Mouse (Mus musculus) embryonic facial prominence, embryonic 13.5 days (tissue): ENCODE data around the gene Tgds. TPM values are rescaled to one million over a fixed set of nuclear protein-coding genes. Genes with fewer than 3 reads are reported as not detected.
A peak's percentile ranks its signal among the peaks of the same experiment; 100 is the strongest.

Experiments used
- ATAC-seq: fragments of 200-750 bp; cut with Nextera tagmentation; 2 replicates; pipeline ENCODE4 v1.8.0; 2017; ENCODE audit warnings: low read depth; ENCODE audit not compliant: insufficient number of reproducible peaks, insufficient read depth, low FRiP score, low TSS enrichment
- H3K27ac ChIP-seq: fragments of 300-500 bp; sonication (generic); 2 replicates; pipeline ENCODE4 v1.5.1; 2015; ENCODE audit warnings: moderate library complexity, mild to moderate bottlenecking, inconsistent platforms
- H3K27me3 ChIP-seq: fragments of 300-500 bp; sonication (generic); 2 replicates; pipeline ENCODE4 v1.6.1; 2015; ENCODE audit warnings: mild to moderate bottlenecking, inconsistent platforms
- H3K36me3 ChIP-seq: fragments of 300-500 bp; sonication (generic); 2 replicates; pipeline ENCODE4 v1.6.1; 2015; ENCODE audit warnings: mild to moderate bottlenecking, inconsistent platforms
- H3K4me1 ChIP-seq: fragments of 300-500 bp; sonication (generic); 2 replicates; pipeline ENCODE4 v1.6.1; 2015; ENCODE audit warnings: inconsistent platforms
- H3K4me2 ChIP-seq: fragments of 300-500 bp; sonication (generic); 2 replicates; pipeline ENCODE4 v1.6.1; 2015; ENCODE audit warnings: moderate library complexity, mild to moderate bottlenecking, inconsistent platforms
- H3K4me3 ChIP-seq: fragments of 300-500 bp; sonication (generic); 2 replicates; pipeline ENCODE4 v1.5.1; 2015; ENCODE audit warnings: mild to moderate bottlenecking, inconsistent platforms
- H3K9ac ChIP-seq: fragments of 300-500 bp; sonication (generic); 2 replicates; pipeline ENCODE4 v1.6.1; 2015; ENCODE audit warnings: mild to moderate bottlenecking, inconsistent platforms
- H3K9me3 ChIP-seq: fragments of 300-500 bp; sonication (generic); 2 replicates; pipeline ENCODE4 v1.6.1; 2016; ENCODE audit warnings: inconsistent platforms
- WGBS: fragments of 180-500 bp; shearing (Covaris S2); methylation state at CpG from one replicate; pipeline ENCODE4 v1.1.7; 2015; ENCODE audit warnings: mixed read lengths; 5-methylcytosine and 5-hydroxymethylcytosine counted together
- polyA plus RNA-seq: library from polyadenylated mRNA; unstranded; fragments of >200 nt; fragmentation: Nextera tagmentation; extraction: Ambion mirVana; gene quantifications from 2 replicates; pipeline ENCODE4 v1.2.1, GENCODE M21; 2015

Tgds gene
- polyA plus RNA-seq = 35.2 and 39.5 TPM in 2 replicates

GRCm38 (mm10) chr14:118132642-118132977, at the start of gene Tgds:
Tgds (minus strand) TSS chr14:118132755.
- Histone ChIP-seq H3K36me3 (peaks cover 19% of the 10 kb centered on the region), H3K27ac (peak within 1 kb of the TSS; percentile 57; the same call in 1 of the 2 replicates), H3K9ac (peak within 1 kb of the TSS; percentile 87), H3K4me3 (peak within 1 kb of the TSS; percentile 83), H3K4me2 (peak within 1 kb of the TSS; percentile 69), H3K9me3 (no peaks in the 10 kb centered on the region), H3K27me3 (peaks cover 10% of the 10 kb centered on the region; the same call in 1 of the 2 replicates), H3K4me1 (peaks cover 21% of the 10 kb centered on the region)
- peak; percentile 79 for ATAC-seq
- under 1% methylated on average over 28 of the region's 28 CpGs for WGBS

- peak overlapping the region; percentile 73; the same call in 1 of the 2 replicates for H3K9ac ChIP-seq
- WGBS = 5% methylated on average over 10 of the region's 10 CpGs
Measured at GRCm38 (mm10) chr14:118180711-118181177, 48.2 kb upstream of the Tgds start.

GRCm38 (mm10) chr14:118180117-118180557, 47.6 kb upstream of the Tgds start:
- 0% methylated on average over 20 of the region's 20 CpGs for WGBS
- Histone ChIP-seq H3K4me2 (peak overlapping the region; percentile 77), H3K4me3 (peak overlapping the region; percentile 56), H3K27ac (peak overlapping the region; percentile 69), H3K9me3 (no peaks in the 10 kb centered on the region), H3K27me3 (no peaks in the 10 kb centered on the region), H3K9ac (peak overlapping the region; percentile 73), H3K4me1 (0 out of 2 replicates have a peak, but pooled peaks cover 7% of the 10 kb centered on the region), H3K36me3 (no peaks in the 10 kb centered on the region)
- 0 out of 2 replicates have a peak, but pooled peaks have one; percentile 67 for ATAC-seq

More at GRCm38 (mm10) chr14:118180711-118181177, 48.2 kb upstream of the Tgds start:
- no peak for ATAC-seq
- H3K36me3 ChIP-seq = no peaks in the 10 kb centered on the region
- peak overlapping the region; percentile 77 for H3K4me2 ChIP-seq
- H3K4me1 ChIP-seq = 0 out of 2 replicates have a peak, but pooled peaks cover 4% of the 10 kb centered on the region
- H3K27me3 ChIP-seq = no peaks in the 10 kb centered on the region
- no peaks in the 10 kb centered on the region for H3K9me3 ChIP-seq
- peak overlapping the region; percentile 56 for H3K4me3 ChIP-seq
- peak overlapping the region; percentile 69 for H3K27ac ChIP-seq

- H3K27me3 ChIP-seq = no peaks in the 10 kb centered on the region
- H3K4me2 ChIP-seq = peak overlapping the region; percentile 77
- no peak for ATAC-seq
- H3K9me3 ChIP-seq = no peaks in the 10 kb centered on the region
- peak overlapping the region; percentile 69; the same call in 1 of the 2 replicates for H3K27ac ChIP-seq
- H3K4me3 ChIP-seq = peak overlapping the region; percentile 56
- H3K4me1 ChIP-seq = 0 out of 2 replicates have a peak, but pooled peaks cover 7% of the 10 kb centered on the region
- peak overlapping the region; percentile 73 for H3K9ac ChIP-seq
- 33% methylated on average over 7 of the region's 7 CpGs for WGBS
- H3K36me3 ChIP-seq = no peaks in the 10 kb centered on the region
Measured at GRCm38 (mm10) chr14:118179701-118180100, 47.1 kb upstream of the Tgds start.

- H3K9ac ChIP-seq = no peak overlapping the region
- ATAC-seq = no peak
- H3K9me3 ChIP-seq = no peaks in the 10 kb centered on the region
- H3K4me3 ChIP-seq = no peak overlapping the region
- 47% methylated on average over 1 of the region's 1 CpGs for WGBS
- 0 out of 2 replicates have a peak, but pooled peaks cover 7% of the 10 kb centered on the region for H3K4me1 ChIP-seq
- H3K4me2 ChIP-seq = no peak overlapping the region
- no peak overlapping the region for H3K27ac ChIP-seq
- no peaks in the 10 kb centered on the region for H3K36me3 ChIP-seq
- no peaks in the 10 kb centered on the region for H3K27me3 ChIP-seq
Measured at GRCm38 (mm10) chr14:118179251-118179650, 46.7 kb upstream of the Tgds start.

GRCm38 (mm10) chr14:118175694-118176085, 43.1 kb upstream of the Tgds start:
- 68% methylated on average over 12 of the region's 12 CpGs for WGBS
- Histone ChIP-seq H3K4me3 (no peak overlapping the region), H3K27ac (no peak overlapping the region), H3K36me3 (no peaks in the 10 kb centered on the region), H3K4me1 (0 out of 2 replicates have a peak, but pooled peaks cover 7% of the 10 kb centered on the region), H3K27me3 (no peaks in the 10 kb centered on the region), H3K4me2 (no peak overlapping the region), H3K9me3 (no peaks in the 10 kb centered on the region), H3K9ac (no peak overlapping the region)
- no peak for ATAC-seq

GRCm38 (mm10) chr14:118175071-118175693, 42.6 kb upstream of the Tgds start:
- peaks cover 3% of the 10 kb centered on the region; the same call in 1 of the 2 replicates for H3K36me3 ChIP-seq
- H3K9me3 ChIP-seq = no peaks in the 10 kb centered on the region
- H3K9ac ChIP-seq = no peak overlapping the region
- 0 out of 2 replicates have a peak, but pooled peaks cover 7% of the 10 kb centered on the region for H3K4me1 ChIP-seq
- no peaks in the 10 kb centered on the region for H3K27me3 ChIP-seq
- H3K27ac ChIP-seq = no peak overlapping the region
- no peak overlapping the region for H3K4me3 ChIP-seq
- H3K4me2 ChIP-seq = no peak overlapping the region
- WGBS = 83% methylated on average over 30 of the region's 30 CpGs
- no peak for ATAC-seq

- no peak overlapping the region for H3K27ac ChIP-seq
- no peak overlapping the region for H3K4me3 ChIP-seq
- WGBS = 75% methylated on average over 11 of the region's 11 CpGs
- H3K36me3 ChIP-seq = peaks cover 16% of the 10 kb centered on the region
- no peak overlapping the region for H3K4me2 ChIP-seq
- H3K27me3 ChIP-seq = no peaks in the 10 kb centered on the region
- H3K9me3 ChIP-seq = no peaks in the 10 kb centered on the region
- no peak overlapping the region for H3K9ac ChIP-seq
- ATAC-seq = no peak
- 0 out of 2 replicates have a peak, but pooled peaks cover 4% of the 10 kb centered on the region for H3K4me1 ChIP-seq
Measured at GRCm38 (mm10) chr14:118173590-118174203, 41.1 kb upstream of the Tgds start.

- Histone ChIP-seq H3K27ac (no peak overlapping the region), H3K9ac (no peak overlapping the region), H3K27me3 (no peaks in the 10 kb centered on the region), H3K36me3 (peaks cover 24% of the 10 kb centered on the region), H3K9me3 (no peaks in the 10 kb centered on the region), H3K4me2 (no peak overlapping the region), H3K4me3 (no peak overlapping the region), H3K4me1 (no peaks in the 10 kb centered on the region)
- 96% methylated on average over 4 of the region's 4 CpGs for WGBS
- ATAC-seq = no peak
Measured at GRCm38 (mm10) chr14:118168776-118169175, 36.2 kb upstream of the Tgds start.

- H3K4me1 ChIP-seq = no peaks in the 10 kb centered on the region
- H3K9ac ChIP-seq = no peak overlapping the region
- no peak; the same call in 1 of the 2 replicates for ATAC-seq
- H3K36me3 ChIP-seq = peaks cover 59% of the 10 kb centered on the region
- H3K9me3 ChIP-seq = no peaks in the 10 kb centered on the region
- H3K27ac ChIP-seq = no peak overlapping the region
- H3K4me3 ChIP-seq = no peak overlapping the region
- no peak overlapping the region for H3K4me2 ChIP-seq
- 81% methylated on average over 14 of the region's 14 CpGs for WGBS
- no peaks in the 10 kb centered on the region for H3K27me3 ChIP-seq
Measured at GRCm38 (mm10) chr14:118162640-118163039, 30.1 kb upstream of the Tgds start.

GRCm38 (mm10) chr14:118161751-118162150, 29.2 kb upstream of the Tgds start:
- no peaks in the 10 kb centered on the region for H3K27me3 ChIP-seq
- 87% methylated on average over 3 of the region's 3 CpGs for WGBS
- no peak overlapping the region for H3K9ac ChIP-seq
- ATAC-seq = no peak
- H3K4me2 ChIP-seq = no peak overlapping the region
- no peak overlapping the region for H3K4me3 ChIP-seq
- no peak overlapping the region for H3K27ac ChIP-seq
- H3K4me1 ChIP-seq = no peaks in the 10 kb centered on the region
- no peaks in the 10 kb centered on the region for H3K9me3 ChIP-seq
- H3K36me3 ChIP-seq = peaks cover 60% of the 10 kb centered on the region
